Mouse (Mus musculus): ENCODE measurements at regions not wholly inside any gene's neighbourhood (a gene's known extent, or its start where the extent isn't known, plus 50 kb on each side); places are given as distances from the start of the nearest gene placed in this dataset.

GRCm38 (mm10) chr4:142472332-142472731, 233.1 kb upstream of the Kazn start:
- WGBS, result 90% methylated on average over 3 of the region's 3 CpGs
- H3K4me3 ChIP-seq (replicated peaks), result no peak overlapping the region

GRCm38 (mm10) chr4:142470784-142471183, 231.6 kb upstream of the Kazn start:
- Histone ChIP-seq H3K9ac (replicated peaks) (no peak overlapping the region), H3K4me1 (replicated peaks) (peaks cover 40% of the 10 kb centered on the region), H3K27me3 (no peaks in the 10 kb centered on the region), H3K4me2 (replicated peaks) (no peak overlapping the region), H3K27ac (no peak overlapping the region), H3K36me3 (no peaks in the 10 kb centered on the region), H3K9me3 (no peaks in the 10 kb centered on the region), H3K4me3 (replicated peaks) (no peak overlapping the region)
- no peak for ATAC-seq
- 90% methylated on average over 6 of the region's 6 CpGs for WGBS

More at GRCm38 (mm10) chr4:142472332-142472731, 233.1 kb upstream of the Kazn start:
- no peak for ATAC-seq
- Histone ChIP-seq H3K4me1 (replicated peaks) (peaks cover 42% of the 10 kb centered on the region), H3K4me2 (replicated peaks) (no peak overlapping the region), H3K36me3 (no peaks in the 10 kb centered on the region), H3K27me3 (no peaks in the 10 kb centered on the region), H3K27ac (no peak overlapping the region), H3K9ac (replicated peaks) (no peak overlapping the region), H3K9me3 (no peaks in the 10 kb centered on the region)

- WGBS, result 37% methylated on average over 6 of the region's 6 CpGs
Measured at GRCm38 (mm10) chr4:142467920-142468319, 228.7 kb upstream of the Kazn start.

GRCm38 (mm10) chr4:142465226-142465625, 226.0 kb upstream of the Kazn start:
- 96% methylated on average over 4 of the region's 4 CpGs for WGBS
- peaks cover 19% of the 10 kb centered on the region for H3K4me1 ChIP-seq (replicated peaks)
- peaks cover 3% of the 10 kb centered on the region; the same call in 1 of the 2 replicates for H3K36me3 ChIP-seq
- ATAC-seq, result no peak
- H3K4me2 ChIP-seq (replicated peaks), result no peak overlapping the region
- H3K9ac ChIP-seq (replicated peaks), result no peak overlapping the region
- H3K9me3 ChIP-seq, result no peaks in the 10 kb centered on the region
- H3K27me3 ChIP-seq, result no peaks in the 10 kb centered on the region
- no peak overlapping the region for H3K4me3 ChIP-seq (replicated peaks)
- no peak overlapping the region for H3K27ac ChIP-seq

More at GRCm38 (mm10) chr4:142467920-142468319, 228.7 kb upstream of the Kazn start:
- H3K27me3 ChIP-seq, result no peaks in the 10 kb centered on the region
- ATAC-seq, result no peak
- peaks cover 12% of the 10 kb centered on the region for H3K4me1 ChIP-seq (replicated peaks)
- peaks cover 3% of the 10 kb centered on the region; the same call in 1 of the 2 replicates for H3K36me3 ChIP-seq
- H3K27ac ChIP-seq, result 0 out of 2 replicates have a peak overlapping the region, but pooled peaks have one; percentile 49
- H3K4me2 ChIP-seq (replicated peaks), result no peak overlapping the region
- no peaks in the 10 kb centered on the region for H3K9me3 ChIP-seq
- H3K9ac ChIP-seq (replicated peaks), result no peak overlapping the region
- no peak overlapping the region for H3K4me3 ChIP-seq (replicated peaks)

GRCm38 (mm10) chr4:142464066-142464465, 224.9 kb upstream of the Kazn start:
- no peak overlapping the region for H3K27ac ChIP-seq
- H3K27me3 ChIP-seq, result no peaks in the 10 kb centered on the region
- ATAC-seq, result no peak

GRCm38 (mm10) chr4:142460468-142461086, 221.4 kb upstream of the Kazn start:
- H3K36me3 ChIP-seq, result peaks cover 3% of the 10 kb centered on the region; the same call in 1 of the 2 replicates
- H3K27me3 ChIP-seq, result no peaks in the 10 kb centered on the region
- no peak overlapping the region for H3K4me2 ChIP-seq (replicated peaks)
- H3K27ac ChIP-seq, result 0 out of 2 replicates have a peak overlapping the region, but pooled peaks have one; percentile 27
- H3K4me1 ChIP-seq (replicated peaks), result peaks cover 9% of the 10 kb centered on the region
- WGBS, result 67% methylated on average over 13 of the region's 13 CpGs
- ATAC-seq, result peak; percentile 65
- no peak overlapping the region for H3K4me3 ChIP-seq (replicated peaks)
- no peaks in the 10 kb centered on the region for H3K9me3 ChIP-seq
- no peak overlapping the region for H3K9ac ChIP-seq (replicated peaks)

More at GRCm38 (mm10) chr4:142464066-142464465, 224.9 kb upstream of the Kazn start:
- Histone ChIP-seq H3K9me3 (no peaks in the 10 kb centered on the region), H3K4me1 (replicated peaks) (peaks cover 19% of the 10 kb centered on the region), H3K9ac (replicated peaks) (no peak overlapping the region), H3K4me3 (replicated peaks) (no peak overlapping the region), H3K4me2 (replicated peaks) (no peak overlapping the region), H3K36me3 (peaks cover 3% of the 10 kb centered on the region; the same call in 1 of the 2 replicates)
- 91% methylated on average over 6 of the region's 6 CpGs for WGBS

- Histone ChIP-seq H3K36me3 (no peaks in the 10 kb centered on the region), H3K4me2 (replicated peaks) (no peak overlapping the region), H3K9ac (replicated peaks) (no peak overlapping the region), H3K4me1 (replicated peaks) (peaks cover 16% of the 10 kb centered on the region), H3K9me3 (no peaks in the 10 kb centered on the region), H3K27ac (no peak overlapping the region), H3K27me3 (no peaks in the 10 kb centered on the region), H3K4me3 (replicated peaks) (no peak overlapping the region)
- ATAC-seq, result no peak
- 28% methylated on average over 11 of the region's 11 CpGs for WGBS
Measured at GRCm38 (mm10) chr4:142452614-142453013, 213.4 kb upstream of the Kazn start.

- H3K36me3 ChIP-seq, result no peaks in the 10 kb centered on the region
- no peaks in the 10 kb centered on the region for H3K9me3 ChIP-seq
- peaks cover 19% of the 10 kb centered on the region for H3K4me1 ChIP-seq (replicated peaks)
- H3K27ac ChIP-seq, result no peak overlapping the region
- H3K27me3 ChIP-seq, result no peaks in the 10 kb centered on the region
- no peak overlapping the region for H3K4me3 ChIP-seq (replicated peaks)
- no peak overlapping the region for H3K4me2 ChIP-seq (replicated peaks)
- no peak overlapping the region for H3K9ac ChIP-seq (replicated peaks)
- ATAC-seq, result no peak
- 90% methylated on average over 3 of the region's 3 CpGs for WGBS
Measured at GRCm38 (mm10) chr4:142450884-142451283, 211.7 kb upstream of the Kazn start.

DNA sequence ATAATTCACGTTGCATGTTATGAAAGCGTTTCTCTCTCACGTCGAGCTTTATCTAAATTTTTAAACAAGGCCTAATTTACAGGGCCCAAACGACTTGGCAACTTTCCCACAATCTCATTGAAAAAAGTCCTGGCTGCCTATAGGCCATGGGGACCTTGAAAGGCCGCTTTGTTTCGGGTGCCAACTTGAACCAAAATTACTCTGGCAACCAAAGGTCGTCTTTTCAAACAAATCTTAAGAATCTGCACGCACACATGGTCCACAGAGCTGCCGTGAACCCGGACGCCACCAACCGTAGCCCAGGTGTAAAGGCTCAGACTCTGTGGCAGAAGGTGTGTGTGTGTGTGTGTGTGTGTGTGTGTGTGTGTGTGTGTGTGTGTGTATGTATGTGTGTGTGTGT, 210.5 kb upstream of the Kazn start:
- WGBS, result 47% methylated on average over 13 of the region's 13 CpGs
- H3K9ac ChIP-seq (replicated peaks), result no peak overlapping the region
- H3K36me3 ChIP-seq, result no peaks in the 10 kb centered on the region
- no peaks in the 10 kb centered on the region for H3K9me3 ChIP-seq
- H3K4me1 ChIP-seq (replicated peaks), result peaks cover 22% of the 10 kb centered on the region
- no peaks in the 10 kb centered on the region for H3K27me3 ChIP-seq
- no peak overlapping the region for H3K27ac ChIP-seq
- no peak overlapping the region for H3K4me3 ChIP-seq (replicated peaks)
- H3K4me2 ChIP-seq (replicated peaks), result no peak overlapping the region
- ATAC-seq, result peak; percentile 60

GRCm38 (mm10) chr4:142449198-142449702, 210.0 kb upstream of the Kazn start:
- ATAC-seq, result peak; percentile 49; the same call in 1 of the 2 replicates
- 65% methylated on average over 14 of the region's 14 CpGs for WGBS

DNA sequence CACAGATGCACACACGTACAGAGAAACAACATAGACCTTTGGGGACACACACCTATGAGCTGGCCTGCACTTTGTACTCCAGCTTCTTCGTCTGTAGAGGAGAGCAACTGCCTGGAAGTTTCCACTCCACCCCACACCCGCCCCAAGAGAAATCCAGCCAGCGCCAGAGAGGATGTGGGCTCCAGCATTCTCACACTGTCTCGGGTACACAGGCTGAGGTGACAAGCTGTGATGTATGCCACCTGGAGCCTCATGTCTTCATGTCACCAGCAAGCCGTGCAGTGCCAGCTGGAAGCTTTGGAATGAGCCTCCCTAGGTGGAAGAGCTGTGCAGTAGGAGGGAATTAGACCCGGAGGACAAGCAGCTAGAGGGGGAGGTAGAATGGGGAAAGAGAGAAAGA, 208.3 kb upstream of the Kazn start:
- peaks cover 20% of the 10 kb centered on the region for H3K4me1 ChIP-seq (replicated peaks)
- no peaks in the 10 kb centered on the region for H3K9me3 ChIP-seq
- no peak overlapping the region for H3K4me3 ChIP-seq (replicated peaks)
- no peak for ATAC-seq
- H3K4me2 ChIP-seq (replicated peaks), result no peak overlapping the region
- WGBS, result 69% methylated on average over 7 of the region's 7 CpGs
- H3K27me3 ChIP-seq, result no peaks in the 10 kb centered on the region
- H3K9ac ChIP-seq (replicated peaks), result no peak overlapping the region
- no peak overlapping the region for H3K27ac ChIP-seq
- H3K36me3 ChIP-seq, result no peaks in the 10 kb centered on the region

More at GRCm38 (mm10) chr4:142449198-142449702, 210.0 kb upstream of the Kazn start:
- no peaks in the 10 kb centered on the region for H3K36me3 ChIP-seq
- H3K4me2 ChIP-seq (replicated peaks), result no peak overlapping the region
- peak overlapping the region; percentile 67 for H3K27ac ChIP-seq
- H3K4me3 ChIP-seq (replicated peaks), result no peak overlapping the region
- no peaks in the 10 kb centered on the region for H3K9me3 ChIP-seq
- no peak overlapping the region for H3K9ac ChIP-seq (replicated peaks)
- no peaks in the 10 kb centered on the region for H3K27me3 ChIP-seq
- H3K4me1 ChIP-seq (replicated peaks), result peaks cover 22% of the 10 kb centered on the region

GRCm38 (mm10) chr4:142441045-142441444, 201.8 kb upstream of the Kazn start:
- no peak for ATAC-seq
- 89% methylated on average over 11 of the region's 11 CpGs for WGBS
- Histone ChIP-seq H3K9ac (replicated peaks) (no peak overlapping the region), H3K4me2 (replicated peaks) (no peak overlapping the region), H3K4me1 (replicated peaks) (peaks cover 55% of the 10 kb centered on the region), H3K36me3 (no peaks in the 10 kb centered on the region), H3K9me3 (no peaks in the 10 kb centered on the region), H3K27ac (no peak overlapping the region), H3K27me3 (no peaks in the 10 kb centered on the region), H3K4me3 (replicated peaks) (no peak overlapping the region)
